Mouse (Mus musculus) neural tube, embryonic 11.5 days (tissue): ENCODE data around the gene Siah2. TPM values are rescaled to one million over a fixed set of nuclear protein-coding genes. Genes with fewer than 3 reads are reported as not detected.

Experiments
- ATAC-seq: fragments of 200-750 bp; cut with Nextera tagmentation; 2 replicates; pipeline ENCODE4 v1.8.0; 2017; ENCODE audit warnings: moderate number of reproducible peaks, mild to moderate bottlenecking, moderate TSS enrichment, moderate library complexity; ENCODE audit not compliant: insufficient read depth, low FRiP score, low TSS enrichment
- DNase-seq: peaks from one replicate; pipeline ENCODE4 v3.0.0-alpha.2; 2015; ENCODE audit warnings: low spot score
- H3K27ac ChIP-seq: fragments of 300-500 bp; sonication (generic); 2 replicates; pipeline ENCODE4 v1.5.1; 2014; ENCODE audit warnings: low read depth, mild to moderate bottlenecking, low read length
- H3K27me3 ChIP-seq: fragments of 300-500 bp; sonication (generic); 2 replicates; pipeline ENCODE4 v1.6.1; 2014; ENCODE audit warnings: mild to moderate bottlenecking, low read length, mixed read lengths; ENCODE audit not compliant: control insufficient read depth, insufficient read depth
- H3K36me3 ChIP-seq: fragments of 300-500 bp; sonication (generic); 2 replicates; pipeline ENCODE4 v1.6.1; 2014; ENCODE audit warnings: mild to moderate bottlenecking, low read length, moderate library complexity, mixed read lengths; ENCODE audit not compliant: control insufficient read depth, insufficient read depth
- H3K4me1 ChIP-seq: fragments of 300-500 bp; sonication (generic); 2 replicates; pipeline ENCODE4 v1.6.1; 2014; ENCODE audit warnings: low read length, mixed read lengths; ENCODE audit not compliant: control insufficient read depth, insufficient read depth
- H3K4me2 ChIP-seq: fragments of 300-500 bp; sonication (generic); 2 replicates; pipeline ENCODE4 v1.6.1; 2014; ENCODE audit warnings: low read depth, mild to moderate bottlenecking, moderate library complexity
- H3K4me3 ChIP-seq: fragments of 300-500 bp; sonication (generic); 2 replicates; pipeline ENCODE4 v1.5.1; 2014; ENCODE audit warnings: low read depth, low read length
- H3K9ac ChIP-seq: fragments of 300-500 bp; sonication (generic); 2 replicates; pipeline ENCODE4 v1.6.1; 2014; ENCODE audit warnings: mild to moderate bottlenecking, low read length
- H3K9me3 ChIP-seq: fragments of 300-500 bp; sonication (generic); 2 replicates; pipeline ENCODE4 v1.6.1; 2016; ENCODE audit warnings: low read length; ENCODE audit not compliant: control insufficient read depth
- WGBS: fragments of 180-500 bp; shearing (Covaris S2); extraction: QIAGEN DNeasy Blood & Tissue Kit; methylation state at CpG from one replicate; pipeline ENCODE4 v1.1.7; 2014; 5-methylcytosine and 5-hydroxymethylcytosine counted together
- polyA plus RNA-seq: library from polyadenylated mRNA; unstranded; fragments of >200 nt; fragmentation: Nextera tagmentation; extraction: Ambion mirVana; gene quantifications from 2 replicates; pipeline ENCODE4 v1.2.1, GENCODE M21; 2014

The Siah2 gene
- polyA plus RNA-seq: 4.9 and 6.4 TPM in 2 replicates

DNA sequence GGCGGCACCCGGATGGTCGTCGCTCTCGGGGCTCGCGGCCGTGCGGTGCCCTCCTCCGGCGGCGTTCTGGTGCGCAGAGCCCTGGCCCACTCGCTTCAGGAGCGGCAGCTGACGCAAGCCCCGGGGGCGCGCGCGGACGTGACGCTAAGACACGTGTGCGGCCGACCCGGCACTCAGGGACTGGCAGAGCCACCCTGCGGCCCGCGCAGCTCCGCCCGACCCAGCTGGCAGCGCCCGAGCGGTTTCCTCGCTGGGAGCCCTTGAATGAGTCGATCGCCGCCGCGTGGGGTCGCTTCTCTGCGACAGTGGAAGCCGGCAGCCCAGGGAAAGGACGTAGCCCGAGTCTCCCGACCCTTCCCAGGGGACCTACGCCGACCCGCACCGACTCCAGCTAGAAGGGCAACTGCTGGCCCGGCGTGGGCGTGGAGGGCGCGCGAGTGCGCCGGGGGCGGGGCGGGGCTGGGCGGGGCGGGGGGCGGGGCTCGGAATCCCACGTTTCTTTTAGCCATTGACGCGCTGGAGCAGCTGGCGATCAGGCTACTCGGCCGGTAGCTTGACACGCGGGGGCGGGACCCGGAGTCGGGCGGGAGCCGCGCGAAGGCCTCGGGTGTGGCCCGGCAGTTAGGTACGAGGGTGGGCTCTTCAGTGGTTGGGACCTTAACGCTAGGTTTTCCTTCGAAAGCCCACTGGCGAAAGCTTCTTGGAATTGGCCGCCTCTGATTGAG, at the start of gene Siah2:
TSS of gene Siah2 (minus strand) at position 404 of the 725 bp plus-strand sequence.
- peak within 1 kb of the TSS; percentile 77 for H3K9ac ChIP-seq
- peak within 1 kb of the TSS; percentile 56; the same call in 1 of the 2 replicates for H3K27ac ChIP-seq
- WGBS: under 1% methylated on average over 83 of the region's 87 CpGs
- ATAC-seq (peak; percentile 93), DNase-seq (peak; percentile 90)
- H3K36me3 ChIP-seq: no peaks in the 10 kb centered on the region
- H3K9me3 ChIP-seq: no peaks in the 10 kb centered on the region
- peaks cover 3% of the 10 kb centered on the region; the same call in 1 of the 2 replicates for H3K4me1 ChIP-seq
- H3K4me2 ChIP-seq: peak within 1 kb of the TSS; percentile 97
- H3K27me3 ChIP-seq: no peaks in the 10 kb centered on the region
- peak within 1 kb of the TSS; percentile 77 for H3K4me3 ChIP-seq

DNA sequence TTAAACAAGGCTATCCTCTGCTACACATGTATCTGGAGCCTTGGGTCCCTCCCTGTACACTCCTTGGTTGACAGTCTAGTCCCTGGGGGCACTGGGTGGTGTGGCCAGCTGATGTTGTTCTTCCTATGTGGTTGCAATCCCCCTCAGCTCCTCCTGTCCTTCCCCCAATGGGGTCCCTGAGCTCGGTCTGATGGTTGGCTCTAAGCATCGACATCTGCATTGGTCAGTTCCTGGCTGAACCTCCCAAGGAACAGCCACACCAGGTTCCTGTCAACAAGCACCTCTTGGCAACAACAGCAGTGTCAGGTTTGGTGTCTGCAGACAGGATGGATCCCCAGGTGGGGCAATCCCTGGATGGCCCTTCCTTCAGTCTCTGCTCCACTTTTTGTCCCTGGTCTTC, 47.3 kb upstream of the Siah2 start:
- no peaks in the 10 kb centered on the region for H3K36me3 ChIP-seq
- 66% methylated on average over 2 of the region's 2 CpGs for WGBS
- no peak overlapping the region for H3K4me3 ChIP-seq
- DNase-seq (no peak), ATAC-seq (no peak)
- no peaks in the 10 kb centered on the region for H3K27me3 ChIP-seq
- no peak overlapping the region for H3K9ac ChIP-seq
- H3K9me3 ChIP-seq: no peaks in the 10 kb centered on the region
- no peak overlapping the region for H3K27ac ChIP-seq
- no peak overlapping the region for H3K4me2 ChIP-seq
- no peaks in the 10 kb centered on the region; the same call in 1 of the 2 replicates for H3K4me1 ChIP-seq

DNA sequence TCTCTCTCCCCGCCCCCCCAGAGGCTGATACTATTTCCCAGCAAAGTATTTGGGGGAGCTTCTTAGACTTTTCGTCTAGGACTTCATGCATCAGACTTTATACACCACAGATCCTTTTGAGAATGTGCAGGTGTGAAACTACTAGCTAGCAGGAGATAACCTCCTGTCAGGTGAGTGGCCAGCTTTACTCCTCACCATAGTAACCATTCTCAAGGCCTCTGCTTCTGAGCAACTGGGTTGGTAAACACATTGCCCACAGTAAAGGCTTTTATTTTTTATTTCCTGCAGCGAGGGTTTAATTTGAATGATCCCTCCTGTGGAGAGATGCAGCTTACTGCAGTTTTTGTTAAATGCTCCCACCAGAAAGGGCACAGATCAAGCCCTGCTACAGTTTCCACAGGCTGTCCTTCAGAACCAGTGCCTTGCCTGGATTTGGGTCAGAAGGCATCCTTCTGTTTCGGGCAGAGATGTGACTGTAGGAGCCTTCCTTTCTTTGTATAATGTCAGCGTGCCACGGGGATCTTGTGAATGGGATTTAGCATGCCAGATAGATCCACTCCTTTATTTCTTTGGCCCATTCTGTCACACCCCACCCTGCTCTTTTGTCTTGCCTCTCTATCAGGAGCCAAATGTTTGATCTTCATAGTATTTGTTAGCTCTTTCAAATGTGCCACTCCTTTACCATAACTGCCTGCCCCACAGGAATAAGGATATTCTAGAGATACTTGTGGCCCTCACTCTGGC, 46.3 kb upstream of the Siah2 start:
- DNase-seq (no peak), ATAC-seq (no peak)
- no peak overlapping the region for H3K27ac ChIP-seq
- H3K4me3 ChIP-seq: no peak overlapping the region
- H3K36me3 ChIP-seq: no peaks in the 10 kb centered on the region
- no peaks in the 10 kb centered on the region for H3K27me3 ChIP-seq
- H3K4me1 ChIP-seq: no peaks in the 10 kb centered on the region; the same call in 1 of the 2 replicates
- 27% methylated on average over 6 of the region's 6 CpGs for WGBS
- H3K4me2 ChIP-seq: no peak overlapping the region
- H3K9ac ChIP-seq: no peak overlapping the region
- no peaks in the 10 kb centered on the region for H3K9me3 ChIP-seq

DNA sequence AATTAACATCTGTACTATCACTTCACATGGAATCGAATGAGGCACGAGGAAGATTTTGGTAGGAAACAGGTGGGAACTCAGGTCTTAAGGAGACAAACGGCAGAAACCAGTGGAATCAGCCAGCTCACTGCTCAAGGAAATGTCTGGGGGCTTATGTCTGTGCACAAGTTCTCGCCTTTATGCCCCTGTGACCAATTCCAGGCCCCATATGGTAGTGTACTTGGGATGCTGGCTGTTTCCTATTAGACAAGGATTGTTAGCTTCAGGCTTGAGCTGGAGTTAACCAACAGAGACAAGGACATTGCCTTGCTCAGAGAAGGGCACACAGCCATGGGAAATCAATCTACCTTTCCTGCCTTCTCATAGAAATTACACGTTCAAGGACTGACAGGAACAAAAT, 39.3 kb upstream of the Siah2 start:
- no peak for ATAC-seq
- no peak for DNase-seq

DNA sequence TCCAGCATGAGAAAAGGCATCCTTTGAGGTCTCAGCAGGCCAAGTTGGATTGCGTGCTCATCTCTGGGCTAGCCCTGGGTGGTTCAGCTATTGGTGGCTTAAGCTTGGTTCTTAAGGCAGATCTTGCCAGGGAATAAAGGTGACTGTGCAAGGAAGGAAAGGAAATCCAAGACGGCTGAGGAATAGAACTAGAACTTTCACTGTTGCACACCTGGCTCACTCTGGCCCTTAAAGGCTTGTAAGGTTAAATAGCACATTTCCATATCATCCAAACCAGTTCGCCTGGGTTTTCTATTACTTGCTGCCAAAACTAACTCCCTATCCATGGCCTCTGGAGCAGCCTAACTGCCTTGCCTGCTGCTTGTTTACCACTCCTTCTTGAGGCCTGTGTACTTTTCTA, 38.4 kb upstream of the Siah2 start:
- H3K4me3 ChIP-seq: no peak overlapping the region
- no peak for DNase-seq
- 89% methylated on average over 3 of the region's 3 CpGs for WGBS
- H3K4me2 ChIP-seq: no peak overlapping the region
- H3K9me3 ChIP-seq: no peaks in the 10 kb centered on the region
- no peaks in the 10 kb centered on the region for H3K36me3 ChIP-seq
- no peak for ATAC-seq
- no peaks in the 10 kb centered on the region for H3K27me3 ChIP-seq
- H3K27ac ChIP-seq: no peak overlapping the region
- H3K4me1 ChIP-seq: peaks cover 3% of the 10 kb centered on the region; the same call in 1 of the 2 replicates
- H3K9ac ChIP-seq: no peak overlapping the region

More for the DNA sequence above, 39.3 kb upstream of the Siah2 start:
- H3K4me3 ChIP-seq: no peak overlapping the region
- H3K27me3 ChIP-seq: no peaks in the 10 kb centered on the region
- H3K4me2 ChIP-seq: no peak overlapping the region
- H3K9ac ChIP-seq: no peak overlapping the region
- 62% methylated on average over 5 of the region's 5 CpGs for WGBS
- no peak overlapping the region for H3K27ac ChIP-seq
- H3K4me1 ChIP-seq: peaks cover 3% of the 10 kb centered on the region; the same call in 1 of the 2 replicates
- H3K9me3 ChIP-seq: no peaks in the 10 kb centered on the region
- no peaks in the 10 kb centered on the region for H3K36me3 ChIP-seq

DNA sequence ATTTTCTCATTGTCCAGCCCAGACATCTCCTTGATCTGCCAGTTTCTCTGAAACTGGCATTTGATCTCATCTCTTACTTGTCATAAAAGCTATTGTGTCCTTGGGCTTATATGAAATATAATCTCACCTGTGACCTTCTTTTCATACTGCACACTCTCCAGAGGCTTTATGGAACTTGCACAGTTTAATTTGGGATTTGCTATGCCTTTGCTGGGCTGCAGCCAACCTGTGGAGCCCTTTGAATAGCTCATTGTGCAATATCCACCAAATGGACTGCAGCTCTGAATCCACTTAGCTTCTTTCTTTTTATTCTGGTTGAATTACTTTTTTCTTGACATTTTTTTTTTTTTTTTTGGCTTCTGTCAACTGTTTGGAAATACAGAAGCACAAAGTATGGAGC, 37.3 kb upstream of the Siah2 start:
- no peaks in the 10 kb centered on the region for H3K36me3 ChIP-seq
- no peak overlapping the region for H3K9ac ChIP-seq
- H3K9me3 ChIP-seq: no peaks in the 10 kb centered on the region
- no peak overlapping the region for H3K4me3 ChIP-seq
- ATAC-seq: no peak
- DNase-seq: no peak
- no peaks in the 10 kb centered on the region for H3K27me3 ChIP-seq
- H3K4me1 ChIP-seq: peaks cover 3% of the 10 kb centered on the region; the same call in 1 of the 2 replicates
- H3K4me2 ChIP-seq: no peak overlapping the region
- no peak overlapping the region for H3K27ac ChIP-seq

DNA sequence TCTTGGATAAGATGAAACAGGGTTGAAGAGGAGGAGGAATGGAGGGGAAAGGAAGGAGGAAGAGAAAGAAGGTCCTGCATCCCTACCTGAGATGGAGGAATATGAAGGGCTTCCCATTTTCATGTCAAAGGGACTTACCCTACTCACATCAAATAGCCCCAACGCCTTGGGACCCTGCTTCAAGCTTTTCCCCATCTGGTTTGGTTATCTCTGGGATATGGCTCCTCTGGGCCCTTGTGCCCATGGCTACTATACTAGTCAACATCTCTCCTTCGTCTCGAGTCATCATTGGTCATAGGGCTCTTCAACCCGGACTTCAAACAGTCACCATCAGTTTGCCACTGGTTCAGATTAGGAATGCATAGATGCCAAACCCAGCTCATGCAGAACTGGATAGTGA, 35.4 kb upstream of the Siah2 start:
- no peak overlapping the region for H3K27ac ChIP-seq
- no peak for ATAC-seq
- H3K9ac ChIP-seq: no peak overlapping the region
- H3K4me1 ChIP-seq: peaks cover 3% of the 10 kb centered on the region; the same call in 1 of the 2 replicates
- no peak overlapping the region for H3K4me2 ChIP-seq
- no peak for DNase-seq
- H3K9me3 ChIP-seq: no peaks in the 10 kb centered on the region
- no peak overlapping the region for H3K4me3 ChIP-seq
- WGBS: 91% methylated on average over 4 of the region's 4 CpGs
- no peaks in the 10 kb centered on the region for H3K36me3 ChIP-seq
- H3K27me3 ChIP-seq: no peaks in the 10 kb centered on the region

DNA sequence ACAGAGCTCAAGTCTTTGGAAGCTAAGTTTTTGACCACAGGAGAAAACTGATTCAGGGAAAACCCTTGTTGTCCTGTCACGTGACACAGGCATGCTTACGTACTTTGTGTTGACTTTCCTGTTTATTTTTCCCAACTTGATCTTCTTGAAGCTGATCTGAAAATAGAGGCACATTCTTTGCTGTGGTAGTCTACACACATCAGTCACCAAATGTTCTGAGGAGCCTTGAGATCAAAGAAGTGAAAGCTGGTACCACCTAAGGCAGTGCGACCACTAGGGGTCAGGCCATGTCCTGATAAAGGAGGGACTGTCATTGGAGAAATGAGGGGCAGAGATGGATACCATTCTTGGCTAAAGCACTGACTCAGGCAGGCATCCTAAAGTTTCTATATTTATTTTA, 34.8 kb upstream of the Siah2 start:
- Histone ChIP-seq H3K4me2 (no peak overlapping the region), H3K36me3 (no peaks in the 10 kb centered on the region), H3K27ac (no peak overlapping the region), H3K9me3 (no peaks in the 10 kb centered on the region), H3K4me1 (peaks cover 3% of the 10 kb centered on the region; the same call in 1 of the 2 replicates), H3K9ac (no peak overlapping the region), H3K27me3 (no peaks in the 10 kb centered on the region), H3K4me3 (no peak overlapping the region)
- WGBS: 54% methylated on average over 3 of the region's 3 CpGs
- no peak for ATAC-seq
- DNase-seq: peak; percentile 56
